Mouse (Mus musculus): Measurements from ENCODE around the gene Hist1h2bg.

- TF ChIP-seq KAT2A (conservative IDR thresholded peaks at IDR 0.05; ENCODE audit: low read depth, low read length) (no peak), JUND (IDR thresholded peaks at IDR 0.05; ENCODE audit: low read depth, low read length) (no peak), CTCF (IDR thresholded peaks at IDR 0.05 in 2 of 3, conservative IDR thresholded peaks at IDR 0.05 in 1 of 3; ENCODE audit: control insufficient read depth in 1 of 3, insufficient read depth in 1 of 3, low read depth in 2 of 3, low read length in 3 of 3, poor library complexity in 1 of 3, severe bottlenecking in 1 of 3) (no peak)
These were observed 6.7 kb upstream of the Hist1h2bg start for GRCm38 (mm10) chr13:23564482-23564881.
